Mouse (Mus musculus): ENCODE measurements around the gene Grik3.
A peak's percentile ranks its signal among the peaks of the same experiment; 100 is the strongest.
"Not testable (repeated sequence)": the region's sequence is repeated elsewhere in the genome, so short reads cannot be mapped to it uniquely, and the experiment has no call there.

Grik3 gene

GRCm38 (mm10) chr4:125600642-125601041 is 110.1 kb downstream of the Grik3 start:
- DNase-seq = no peak

GRCm38 (mm10) chr4:125601301-125601700 is 110.8 kb downstream of the Grik3 start:
- DNase-seq = no peak

- no peak for DNase-seq
Measured at GRCm38 (mm10) chr4:125604494-125604893, 114.0 kb downstream of the Grik3 start.

GRCm38 (mm10) chr4:125606147-125606546 is 115.6 kb downstream of the Grik3 start:
- DNase-seq = no peak

- DNase-seq = no peak
Measured at GRCm38 (mm10) chr4:125607397-125608042, 117.0 kb downstream of the Grik3 start.

- not testable (repeated sequence) for DNase-seq
Measured at GRCm38 (mm10) chr4:125608896-125609295, 118.4 kb downstream of the Grik3 start.

- no peak for DNase-seq
Measured at GRCm38 (mm10) chr4:125609320-125610306, 119.1 kb downstream of the Grik3 start.

GRCm38 (mm10) chr4:125617851-125618250 is 127.4 kb downstream of the Grik3 start:
- no peak for DNase-seq

GRCm38 (mm10) chr4:125618524-125619320 is 128.2 kb downstream of the Grik3 start:
- DNase-seq = no peak

- no peak for DNase-seq
Measured at GRCm38 (mm10) chr4:125624885-125625678, 134.6 kb downstream of the Grik3 start.

- DNase-seq = peak; percentile 62
Measured at GRCm38 (mm10) chr4:125629544-125629943, 139.0 kb downstream of the Grik3 start.

GRCm38 (mm10) chr4:125635037-125635436 is 144.5 kb downstream of the Grik3 start:
- DNase-seq = no peak

GRCm38 (mm10) chr4:125636616-125637304 is 146.3 kb downstream of the Grik3 start:
- DNase-seq = peak; percentile 21

- no peak for DNase-seq
Measured at GRCm38 (mm10) chr4:125637364-125637763, 146.9 kb downstream of the Grik3 start.

- DNase-seq = no peak
Measured at GRCm38 (mm10) chr4:125640520-125640919, 150.0 kb downstream of the Grik3 start.

GRCm38 (mm10) chr4:125640921-125641663 is 150.6 kb downstream of the Grik3 start:
- no peak for DNase-seq

- no peak for DNase-seq
Measured at GRCm38 (mm10) chr4:125644581-125645568, 154.4 kb downstream of the Grik3 start.

- DNase-seq = no peak
Measured at GRCm38 (mm10) chr4:125651676-125652246, 161.3 kb downstream of the Grik3 start.

- DNase-seq = no peak
Measured at GRCm38 (mm10) chr4:125656031-125656430, 165.5 kb downstream of the Grik3 start.

All from lung, postnatal 36 days (tissue).